Mouse (Mus musculus) neural tube, embryonic 11.5 days (tissue): Measurements from ENCODE around the gene Gtpbp1. TPM values are rescaled to one million over a fixed set of nuclear protein-coding genes. Genes with fewer than 3 reads are reported as not detected.
"Not testable (repeated sequence)": the region's sequence is repeated elsewhere in the genome, so short reads cannot be mapped to it uniquely, and the experiment has no call there.

Experiments
- ATAC-seq: fragments of 200-750 bp; cut with Nextera tagmentation; 2 replicates; pipeline ENCODE4 v1.8.0; 2017; ENCODE audit warnings: moderate number of reproducible peaks, mild to moderate bottlenecking, moderate TSS enrichment, moderate library complexity; ENCODE audit not compliant: insufficient read depth, low FRiP score, low TSS enrichment
- DNase-seq: peaks from one replicate; pipeline ENCODE4 v3.0.0-alpha.2; 2015; ENCODE audit warnings: low spot score
- H3K27ac ChIP-seq: fragments of 300-500 bp; sonication (generic); 2 replicates; pipeline ENCODE4 v1.5.1; 2014; ENCODE audit warnings: low read depth, mild to moderate bottlenecking, low read length
- H3K27me3 ChIP-seq: fragments of 300-500 bp; sonication (generic); 2 replicates; pipeline ENCODE4 v1.6.1; 2014; ENCODE audit warnings: mild to moderate bottlenecking, low read length, mixed read lengths; ENCODE audit not compliant: control insufficient read depth, insufficient read depth
- H3K36me3 ChIP-seq: fragments of 300-500 bp; sonication (generic); 2 replicates; pipeline ENCODE4 v1.6.1; 2014; ENCODE audit warnings: mild to moderate bottlenecking, low read length, moderate library complexity, mixed read lengths; ENCODE audit not compliant: control insufficient read depth, insufficient read depth
- H3K4me1 ChIP-seq: fragments of 300-500 bp; sonication (generic); 2 replicates; pipeline ENCODE4 v1.6.1; 2014; ENCODE audit warnings: low read length, mixed read lengths; ENCODE audit not compliant: control insufficient read depth, insufficient read depth
- H3K4me2 ChIP-seq: fragments of 300-500 bp; sonication (generic); 2 replicates; pipeline ENCODE4 v1.6.1; 2014; ENCODE audit warnings: low read depth, mild to moderate bottlenecking, moderate library complexity
- H3K4me3 ChIP-seq: fragments of 300-500 bp; sonication (generic); 2 replicates; pipeline ENCODE4 v1.5.1; 2014; ENCODE audit warnings: low read depth, low read length
- H3K9ac ChIP-seq: fragments of 300-500 bp; sonication (generic); 2 replicates; pipeline ENCODE4 v1.6.1; 2014; ENCODE audit warnings: mild to moderate bottlenecking, low read length
- H3K9me3 ChIP-seq: fragments of 300-500 bp; sonication (generic); 2 replicates; pipeline ENCODE4 v1.6.1; 2016; ENCODE audit warnings: low read length; ENCODE audit not compliant: control insufficient read depth
- WGBS: fragments of 180-500 bp; shearing (Covaris S2); extraction: QIAGEN DNeasy Blood & Tissue Kit; methylation state at CpG from one replicate; pipeline ENCODE4 v1.1.7; 2014; 5-methylcytosine and 5-hydroxymethylcytosine counted together
- polyA plus RNA-seq: library from polyadenylated mRNA; unstranded; fragments of >200 nt; fragmentation: Nextera tagmentation; extraction: Ambion mirVana; gene quantifications from 2 replicates; pipeline ENCODE4 v1.2.1, GENCODE M21; 2014

Gene Gtpbp1
- polyA plus RNA-seq, 1 experiment from 2014 or later = 39.7 TPM

- no peaks in the 10 kb centered on the region for H3K4me1 ChIP-seq
- WGBS = under 1% methylated on average over 55 of the region's 55 CpGs
- ATAC-seq (peak; percentile 86), DNase-seq (peak; percentile 94)
- H3K4me2 ChIP-seq = peak within 1 kb of the TSS; percentile 82
- peak within 1 kb of the TSS; percentile 75 for H3K4me3 ChIP-seq
- no peaks in the 10 kb centered on the region for H3K27me3 ChIP-seq
- peak within 1 kb of the TSS; percentile 92 for H3K27ac ChIP-seq
- peak within 1 kb of the TSS; percentile 82 for H3K9ac ChIP-seq
- no peaks in the 10 kb centered on the region for H3K9me3 ChIP-seq
- H3K36me3 ChIP-seq = no peaks in the 10 kb centered on the region
Observed at GRCm38 (mm10) chr15:79658531-79659375, 31.9 kb upstream of the Gtpbp1 start, which contains the start of the genes Fam227a and Cby1. Gene Fam227a (minus strand): TSS chr15:79658956. Gene Cby1 (plus strand): TSS chr15:79659199.

- Histone ChIP-seq H3K27me3 (no peaks in the 10 kb centered on the region), H3K4me2 (no peak overlapping the region), H3K36me3 (peaks cover 5% of the 10 kb centered on the region; the same call in 1 of the 2 replicates), H3K27ac (no peak overlapping the region), H3K9me3 (no peaks in the 10 kb centered on the region), H3K4me1 (no peaks in the 10 kb centered on the region), H3K9ac (no peak overlapping the region), H3K4me3 (no peak overlapping the region)
- 79% methylated on average over 4 of the region's 4 CpGs for WGBS
- DNase-seq (peak; percentile 28), ATAC-seq (no peak)
Observed at GRCm38 (mm10) chr15:79661852-79662251, 28.8 kb upstream of the Gtpbp1 start.

GRCm38 (mm10) chr15:79664666-79665065 is 26.0 kb upstream of the Gtpbp1 start:
- H3K4me3 ChIP-seq = no peak overlapping the region
- peaks cover 7% of the 10 kb centered on the region; the same call in 1 of the 2 replicates for H3K36me3 ChIP-seq
- H3K27ac ChIP-seq = no peak overlapping the region
- DNase-seq (no peak), ATAC-seq (no peak)
- H3K4me2 ChIP-seq = no peak overlapping the region
- H3K9me3 ChIP-seq = no peaks in the 10 kb centered on the region
- WGBS = 93% methylated on average over 8 of the region's 8 CpGs
- no peak overlapping the region for H3K9ac ChIP-seq
- H3K27me3 ChIP-seq = no peaks in the 10 kb centered on the region
- no peaks in the 10 kb centered on the region for H3K4me1 ChIP-seq

GRCm38 (mm10) chr15:79669195-79669594 is 21.4 kb upstream of the Gtpbp1 start:
- DNase-seq (no peak), ATAC-seq (no peak)
- Histone ChIP-seq H3K27me3 (no peaks in the 10 kb centered on the region), H3K9me3 (no peaks in the 10 kb centered on the region), H3K9ac (no peak overlapping the region), H3K4me3 (no peak overlapping the region), H3K36me3 (peaks cover 7% of the 10 kb centered on the region; the same call in 1 of the 2 replicates), H3K4me2 (no peak overlapping the region), H3K27ac (no peak overlapping the region), H3K4me1 (no peaks in the 10 kb centered on the region; the same call in 1 of the 2 replicates)
- 73% methylated on average over 10 of the region's 10 CpGs for WGBS

GRCm38 (mm10) chr15:79670249-79670971 is 20.2 kb upstream of the Gtpbp1 start, which contains the start of gene Tomm22:
Gene Tomm22 (plus strand): TSS chr15:79670861.
- Histone ChIP-seq H3K27me3 (no peaks in the 10 kb centered on the region), H3K27ac (no peak within 1 kb of the TSS), H3K36me3 (peaks cover 15% of the 10 kb centered on the region), H3K9me3 (no peaks in the 10 kb centered on the region), H3K4me3 (peak within 1 kb of the TSS; percentile 92), H3K4me1 (no peaks in the 10 kb centered on the region; the same call in 1 of the 2 replicates), H3K4me2 (peak within 1 kb of the TSS; percentile 65), H3K9ac (peak within 1 kb of the TSS; percentile 84)
- ATAC-seq (peak; percentile 98), DNase-seq (peak; percentile 92)
- WGBS = 20% methylated on average over 32 of the region's 33 CpGs

GRCm38 (mm10) chr15:79670972-79671299 is 19.7 kb upstream of the Gtpbp1 start:
- H3K9me3 ChIP-seq = no peaks in the 10 kb centered on the region
- peak overlapping the region; percentile 84 for H3K9ac ChIP-seq
- H3K27me3 ChIP-seq = no peaks in the 10 kb centered on the region
- H3K4me3 ChIP-seq = peak overlapping the region; percentile 92
- DNase-seq (no peak), ATAC-seq (no peak)
- under 1% methylated on average over 36 of the region's 37 CpGs for WGBS
- peak overlapping the region; percentile 65 for H3K4me2 ChIP-seq
- no peak overlapping the region for H3K27ac ChIP-seq
- no peaks in the 10 kb centered on the region; the same call in 1 of the 2 replicates for H3K4me1 ChIP-seq
- peaks cover 13% of the 10 kb centered on the region for H3K36me3 ChIP-seq

GRCm38 (mm10) chr15:79671828-79672348 is 18.8 kb upstream of the Gtpbp1 start:
- ATAC-seq, H3K9ac ChIP-seq, H3K4me1 ChIP-seq, DNase-seq, H3K9me3 ChIP-seq, H3K27me3 ChIP-seq, H3K27ac ChIP-seq: not testable (repeated sequence)
- H3K4me3 ChIP-seq = peak overlapping the region; percentile 92
- 89% methylated on average over 11 of the region's 11 CpGs for WGBS
- peak overlapping the region; percentile 65 for H3K4me2 ChIP-seq
- H3K36me3 ChIP-seq = peaks cover 11% of the 10 kb centered on the region

- ATAC-seq (no peak), DNase-seq (no peak)
- H3K9ac ChIP-seq = no peak overlapping the region
- H3K27me3 ChIP-seq = no peaks in the 10 kb centered on the region
- WGBS = 79% methylated on average over 2 of the region's 2 CpGs
- H3K36me3 ChIP-seq = peaks cover 9% of the 10 kb centered on the region
- no peaks in the 10 kb centered on the region for H3K9me3 ChIP-seq
- no peak overlapping the region for H3K4me3 ChIP-seq
- no peaks in the 10 kb centered on the region; the same call in 1 of the 2 replicates for H3K4me1 ChIP-seq
- H3K4me2 ChIP-seq = no peak overlapping the region
- no peak overlapping the region for H3K27ac ChIP-seq
Observed at GRCm38 (mm10) chr15:79677936-79678335, 12.7 kb upstream of the Gtpbp1 start.
